Mouse (Mus musculus) layer of hippocampus, postnatal 10 days (tissue): ENCODE results near the gene Cbl. TPM values are rescaled to one million over a fixed set of nuclear protein-coding genes. Genes with fewer than 3 reads are reported as not detected.

ENCODE experiments used
- DNase-seq, 2 experiments: peaks; one replicate each; pipeline ENCODE4 v3.0.0; 2021; ENCODE audit warnings: low spot score in 2 of 2
- total RNA-seq, 2 experiments: library from RNA; stranded (reverse); gene quantifications; 2 replicates each; pipeline ENCODE4 v1.2.3; 2021

The Cbl gene
- total RNA-seq, 2 experiments from 2014 or later, result 55.1 to 58.4 TPM

- peak; percentile 19 to 25 for DNase-seq
Measured at GRCm38 (mm10) chr9:44182260-44182659, 51.6 kb downstream of the Cbl start.

GRCm38 (mm10) chr9:44181537-44181936 is 52.3 kb downstream of the Cbl start:
- DNase-seq, result no peak

- no peak for DNase-seq
Measured at GRCm38 (mm10) chr9:44178811-44179210, 55.0 kb downstream of the Cbl start.

- peak in 1 of 2 experiments; percentile 16 for DNase-seq
Measured at GRCm38 (mm10) chr9:44178389-44178788, 55.5 kb downstream of the Cbl start.

- DNase-seq, result no peak
Measured at GRCm38 (mm10) chr9:44177405-44177804, 56.4 kb downstream of the Cbl start.

- DNase-seq, result no peak
Measured at GRCm38 (mm10) chr9:44175957-44176356, 57.9 kb downstream of the Cbl start.

GRCm38 (mm10) chr9:44175556-44175955 is 58.3 kb downstream of the Cbl start:
- DNase-seq, result no peak

- no peak for DNase-seq
Measured at GRCm38 (mm10) chr9:44170691-44171151, 63.1 kb downstream of the Cbl start.

- DNase-seq, result no peak
Measured at GRCm38 (mm10) chr9:44168931-44169330, 64.9 kb downstream of the Cbl start.

- DNase-seq, result no peak
Measured at GRCm38 (mm10) chr9:44159886-44160285, 74.0 kb downstream of the Cbl start.

GRCm38 (mm10) chr9:44147290-44147689 is 86.6 kb downstream of the Cbl start:
- DNase-seq, result no peak

- DNase-seq, result no peak
Measured at GRCm38 (mm10) chr9:44144718-44145060, 89.2 kb downstream of the Cbl start.

- no peak for DNase-seq
Measured at GRCm38 (mm10) chr9:44144023-44144717, 89.7 kb downstream of the Cbl start.

GRCm38 (mm10) chr9:44143421-44143820 is 90.4 kb downstream of the Cbl start:
- DNase-seq, result no peak

GRCm38 (mm10) chr9:44141951-44142350 is 91.9 kb downstream of the Cbl start:
- no peak for DNase-seq

- DNase-seq, result no peak
Measured at GRCm38 (mm10) chr9:44137846-44138245, 96.0 kb downstream of the Cbl start.

- no peak for DNase-seq
Measured at GRCm38 (mm10) chr9:44135731-44136411, 98.0 kb downstream of the Cbl start.

- DNase-seq, result peak in 1 of 2 experiments; percentile 52
Measured at GRCm38 (mm10) chr9:44134851-44135730, 98.8 kb downstream of the Cbl start.

- peak; percentile 65 to 73 for DNase-seq
Measured at GRCm38 (mm10) chr9:44134101-44134850, 99.6 kb downstream of the Cbl start, which contains the start of gene Mcam. TSS of gene Mcam (plus strand) at chr9:44134469.

- no peak for DNase-seq
Measured at GRCm38 (mm10) chr9:44133287-44133686, 100.6 kb downstream of the Cbl start.

- no peak for DNase-seq
Measured at GRCm38 (mm10) chr9:44132200-44132599, 101.6 kb downstream of the Cbl start.
